Mouse (Mus musculus) urinary bladder, postnatal 25 days (tissue): ENCODE data around the gene Fam187b.

Experiments used
- DNase-seq: peaks from one replicate; pipeline ENCODE4 v3.0.0; 2022; ENCODE audit warnings: low spot score

Fam187b gene

DNA sequence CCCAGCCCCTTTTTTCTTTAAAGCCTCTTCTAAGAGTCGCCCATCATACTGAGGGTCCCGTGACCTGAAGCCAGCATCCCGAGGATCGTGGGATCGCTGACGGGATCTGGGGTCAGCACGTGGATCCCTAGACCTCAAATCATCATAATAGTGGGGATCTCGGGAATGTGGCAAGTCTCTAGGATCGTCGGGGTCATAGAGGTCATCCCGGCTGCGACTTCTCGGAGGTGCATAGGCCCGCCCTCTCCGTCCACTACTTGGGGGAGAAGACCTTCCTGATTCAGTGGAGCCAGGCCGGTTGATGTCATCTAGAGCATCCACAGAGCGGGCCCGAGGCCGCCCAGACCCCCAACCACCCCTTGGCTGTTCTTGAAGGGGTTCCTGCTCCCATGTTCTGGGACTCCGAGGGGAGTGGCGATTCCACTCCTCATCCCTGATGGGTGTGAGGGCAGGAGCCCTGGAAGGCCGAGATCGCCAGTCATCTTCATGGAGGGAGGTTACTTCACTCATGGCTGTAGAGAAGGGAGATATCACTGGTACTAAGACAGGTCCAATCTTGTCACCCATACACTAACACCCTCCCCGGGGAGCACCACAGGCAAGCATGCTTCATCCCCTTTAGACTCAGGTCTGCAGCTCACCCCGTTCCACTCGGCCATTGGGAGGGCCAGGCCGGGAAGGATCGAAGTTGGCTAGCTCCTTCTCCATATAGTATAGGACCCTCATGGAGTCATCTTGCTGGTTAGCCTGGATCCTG is 15.3 kb upstream of the Fam187b start:
- no peak for DNase-seq

DNA sequence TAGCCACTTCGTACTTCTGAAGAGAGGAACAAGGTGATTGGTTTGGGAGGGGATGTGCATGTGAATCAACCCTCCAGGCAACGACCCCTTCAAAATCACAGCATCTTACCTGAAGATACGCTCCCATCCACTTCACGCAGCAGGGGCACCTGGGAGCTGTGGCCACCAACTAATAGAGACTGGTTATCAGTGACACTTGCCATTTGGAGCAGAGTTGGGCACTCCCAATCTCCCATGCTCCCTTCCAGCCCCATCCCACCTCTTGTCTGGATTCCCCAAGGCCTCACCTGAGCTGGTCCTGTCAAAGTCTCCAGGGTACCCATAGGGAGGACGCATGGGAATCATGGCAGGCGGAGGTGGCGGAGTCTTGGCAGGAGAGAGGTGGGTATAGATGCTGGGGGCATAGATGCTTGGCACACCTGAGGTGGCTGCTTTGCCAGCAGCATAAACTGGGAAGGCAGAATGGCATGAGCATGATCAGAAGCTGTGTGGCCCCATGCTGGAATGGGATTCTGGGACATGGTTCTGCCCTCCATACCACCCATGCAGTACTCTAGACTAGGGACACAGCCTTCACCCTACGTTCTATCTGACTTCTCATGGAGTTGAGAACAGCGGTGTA is 14.6 kb upstream of the Fam187b start:
- DNase-seq = no peak

DNA sequence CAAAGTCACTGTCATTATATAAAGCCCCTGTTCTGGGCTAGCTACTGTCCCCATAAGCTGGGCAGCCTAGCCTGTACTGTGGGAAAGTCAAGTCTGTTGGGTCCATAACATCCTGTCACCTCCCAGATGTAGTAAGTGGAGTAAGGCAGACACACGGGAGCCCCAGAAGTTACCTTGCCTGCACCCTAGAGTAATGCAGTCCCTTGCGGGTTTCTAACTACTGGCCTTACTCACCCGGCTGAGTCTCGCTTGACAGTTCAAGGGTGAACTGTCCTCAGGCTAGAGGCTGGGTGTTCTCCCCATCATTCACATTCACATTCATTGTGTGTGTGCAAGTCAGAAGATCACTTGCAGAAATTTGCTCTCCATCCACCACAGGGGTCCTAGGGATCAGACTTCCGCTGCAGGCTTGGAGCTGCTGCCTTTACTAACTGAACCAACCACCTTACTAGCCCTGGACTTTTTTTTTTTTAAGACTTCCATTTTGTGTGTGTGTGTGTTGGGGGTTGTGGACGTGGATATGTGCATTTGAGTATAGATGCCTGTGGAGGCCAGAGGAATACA is 13.7 kb upstream of the Fam187b start:
- no peak for DNase-seq

DNA sequence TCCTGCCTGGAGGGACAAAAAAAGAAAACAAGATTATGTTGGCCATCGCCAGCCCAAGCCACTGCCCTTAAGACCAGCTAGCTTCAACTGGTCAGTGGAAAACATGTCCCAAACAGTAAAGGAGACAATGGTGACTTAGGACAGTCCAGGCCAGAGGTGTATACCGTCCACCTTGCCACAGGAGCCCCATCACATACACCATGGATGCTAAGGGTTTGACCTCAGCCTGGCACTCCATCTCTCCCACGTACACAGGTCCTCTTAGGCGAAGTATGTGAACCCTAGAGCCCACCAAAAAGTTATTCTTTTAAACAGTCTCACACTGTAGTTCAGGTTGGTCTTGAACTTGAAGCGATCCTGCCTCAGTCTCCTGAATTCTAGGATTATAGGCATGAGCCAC is 10.7 kb upstream of the Fam187b start:
- DNase-seq = no peak

DNA sequence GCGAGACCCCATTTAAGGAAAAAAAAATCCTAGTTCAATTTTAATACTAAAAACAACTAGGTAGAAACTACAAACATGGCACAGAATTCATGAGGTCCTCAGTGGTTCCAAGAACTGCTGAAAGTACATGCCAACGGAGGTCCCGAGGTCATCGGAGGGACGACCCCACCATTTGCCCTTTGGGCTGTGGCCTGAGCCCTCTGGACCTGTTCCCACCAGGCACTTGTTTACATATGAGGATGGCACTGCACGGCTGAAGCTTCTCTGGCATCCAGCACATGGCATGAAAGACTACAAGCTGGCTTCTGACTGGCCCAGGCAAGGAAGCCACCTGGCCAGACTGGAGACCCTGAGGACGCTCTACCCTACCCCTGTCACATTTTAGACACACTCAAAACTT is 9.2 kb upstream of the Fam187b start:
- no peak for DNase-seq

DNA sequence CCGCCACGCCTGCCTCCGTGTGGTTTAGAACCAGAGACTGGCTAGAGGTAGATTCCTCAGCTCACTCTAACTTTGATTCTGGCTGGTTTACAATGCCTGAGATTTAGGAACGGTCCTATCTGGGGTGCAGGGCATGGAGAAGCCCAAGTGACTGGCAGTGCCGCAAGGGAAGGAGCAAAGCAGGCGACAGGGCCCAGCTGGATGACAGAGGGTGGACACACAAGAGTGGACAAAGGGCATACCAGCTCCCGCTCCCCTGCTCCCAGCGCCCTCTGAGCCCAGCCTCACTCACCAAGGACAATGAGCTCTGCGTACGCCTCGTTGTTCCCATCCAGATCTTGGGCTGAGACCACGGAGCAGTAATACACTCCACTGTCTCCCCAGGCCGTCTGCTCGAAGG is 7.9 kb upstream of the Fam187b start:
- DNase-seq = no peak

DNA sequence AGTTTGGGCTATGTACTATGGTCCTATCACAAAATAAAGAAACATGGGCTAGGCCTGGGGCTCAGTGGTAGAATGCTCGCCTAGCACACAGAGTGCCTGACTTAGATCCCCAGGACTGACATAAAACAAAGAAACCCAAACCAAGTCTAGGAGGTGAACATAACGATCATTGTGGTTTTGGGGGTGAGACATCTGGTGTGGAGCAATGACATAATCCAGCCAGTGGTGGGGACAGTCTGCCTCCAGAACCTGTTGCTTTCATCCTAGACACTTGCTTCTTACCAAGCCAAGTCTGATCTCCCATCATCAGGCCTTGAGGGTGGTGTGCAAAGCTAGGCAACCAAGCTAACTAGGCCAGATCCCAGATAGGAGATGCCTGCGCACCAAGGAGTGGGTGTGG is 6.9 kb upstream of the Fam187b start:
- DNase-seq = no peak

DNA sequence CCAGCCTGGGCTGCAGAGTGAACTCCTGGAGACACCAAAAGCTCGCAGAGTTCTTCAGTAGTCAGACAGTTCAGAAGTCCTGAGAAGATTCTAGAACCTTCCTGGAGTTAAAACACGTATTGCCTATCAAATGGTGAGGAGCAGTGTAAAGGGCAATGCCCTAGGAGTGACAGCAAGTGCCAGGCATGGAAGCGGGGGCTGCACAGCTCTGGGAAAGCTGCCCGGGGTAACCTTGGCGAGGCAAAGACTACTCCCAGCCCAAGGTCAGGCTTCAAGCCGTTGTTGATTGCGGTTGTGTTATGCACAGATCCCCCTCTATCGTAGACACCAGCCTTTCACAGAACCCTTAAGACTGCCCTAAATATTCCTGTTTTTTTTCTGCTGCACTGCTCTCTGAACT is 5.0 kb upstream of the Fam187b start:
- DNase-seq = no peak

DNA sequence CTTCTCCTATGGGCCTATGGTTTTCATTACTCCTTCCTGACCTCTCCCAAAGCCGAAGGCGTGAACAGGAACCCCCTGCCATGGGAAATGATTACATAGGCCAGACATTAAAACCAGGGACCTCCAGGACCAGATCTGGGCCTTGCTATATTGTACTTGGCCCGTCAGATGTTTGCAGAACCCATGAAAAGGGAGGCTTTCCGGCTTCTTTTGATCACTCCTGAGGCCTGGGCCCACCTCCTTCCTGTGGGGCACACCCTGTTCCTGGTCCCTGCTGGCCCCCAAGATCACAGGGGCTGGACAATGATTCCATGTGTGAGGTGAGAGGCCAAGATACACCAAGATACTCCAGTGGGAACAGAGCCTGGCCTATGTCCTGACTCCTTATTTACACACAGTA is 4.4 kb upstream of the Fam187b start:
- DNase-seq = no peak

DNA sequence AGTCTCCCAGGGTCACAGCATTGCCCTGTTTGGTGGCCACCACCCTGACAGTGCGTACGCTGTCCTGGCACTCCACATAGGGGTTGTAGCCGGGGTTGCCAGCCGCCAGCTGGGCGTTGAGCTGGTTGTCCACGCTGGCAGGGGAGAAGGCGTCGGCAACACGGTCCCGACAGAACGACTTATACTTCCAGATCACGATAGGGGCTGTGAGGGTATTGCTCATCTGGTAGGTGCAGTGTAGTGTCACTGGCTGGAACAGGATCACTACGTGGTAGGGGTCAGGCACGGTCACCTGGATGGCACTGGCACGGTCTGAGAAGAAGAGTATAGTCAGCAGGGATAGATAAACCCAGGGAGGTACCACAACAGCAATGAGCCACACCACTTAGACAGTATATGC is 1.7 kb upstream of the Fam187b start:
- DNase-seq = no peak

DNA sequence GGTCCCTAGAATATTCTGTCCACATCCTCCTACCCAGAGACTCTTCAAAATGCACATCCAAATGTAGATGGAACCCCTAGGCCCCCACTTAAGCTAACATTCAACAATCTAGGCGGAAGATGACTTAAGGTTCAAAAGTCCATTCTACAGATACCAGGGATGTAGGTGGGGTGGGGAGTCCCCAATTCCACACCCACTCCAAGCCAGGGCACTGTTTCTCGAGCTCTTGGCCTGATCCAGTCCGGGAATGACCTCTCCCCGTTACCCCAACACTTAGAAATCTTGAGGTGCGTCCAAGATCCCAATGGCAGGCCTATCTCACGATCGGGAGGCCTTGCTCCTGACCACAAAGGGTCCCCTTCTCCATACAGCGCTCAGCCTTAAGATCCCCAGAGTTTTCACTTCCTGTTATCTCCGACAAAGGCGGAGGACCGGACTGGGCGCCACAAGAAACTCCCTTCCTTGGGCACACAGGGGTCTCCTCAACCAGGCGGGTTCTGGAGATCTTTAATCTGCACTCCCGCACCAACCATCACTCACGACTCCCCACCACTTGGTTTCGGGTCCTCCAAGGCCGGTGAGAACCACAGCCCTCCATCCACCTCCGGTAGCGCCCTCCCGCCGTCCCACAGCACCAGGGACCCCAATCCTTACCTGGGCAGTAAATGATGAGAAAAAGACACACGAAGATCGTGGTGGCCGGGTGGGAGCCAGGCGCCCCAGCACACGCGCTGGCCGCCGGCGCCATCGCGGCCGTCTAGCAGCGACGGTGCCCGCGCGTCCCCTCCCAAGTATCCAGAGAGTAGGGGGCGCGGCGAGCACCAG is 952 bp upstream of the Fam187b start:
- peak; percentile 13 for DNase-seq

DNA sequence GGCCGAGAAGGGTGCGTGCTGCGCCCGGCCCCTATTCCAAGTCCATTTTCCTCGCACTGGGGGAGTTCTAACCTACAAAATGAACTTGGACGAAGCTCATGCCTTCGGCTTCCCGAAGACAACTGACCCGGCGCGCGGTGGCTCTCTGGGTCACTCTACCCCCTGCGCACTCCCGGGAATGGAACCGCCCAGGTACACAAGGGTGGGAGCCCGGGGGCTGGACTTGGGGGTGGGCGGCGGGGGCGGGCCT is 414 bp upstream of the Fam187b start, which contains the start of gene Lsr:
Gene Lsr, minus strand, starts transcription at position 214 of the 250 bp plus-strand sequence.
- peak; percentile 65 for DNase-seq

DNA sequence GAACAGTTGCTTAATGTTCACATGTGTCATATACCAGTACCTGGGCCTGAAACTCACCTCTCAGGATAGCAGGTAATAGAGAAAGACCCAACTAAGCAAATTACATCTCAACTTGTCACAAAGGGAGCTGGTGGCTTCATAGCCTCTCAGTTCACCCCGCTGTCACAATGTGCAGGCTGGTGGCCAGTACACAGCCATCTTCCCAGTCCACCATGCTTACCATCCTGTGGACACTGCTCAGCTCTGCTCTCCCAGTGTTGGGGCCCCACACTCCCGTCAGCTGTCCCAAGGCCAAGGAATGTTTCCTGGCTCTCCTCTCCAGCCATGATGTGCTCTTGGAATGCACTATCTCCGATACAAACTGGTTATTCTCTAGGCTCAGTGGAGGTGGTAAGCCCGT is 8.1 kb downstream of the Fam187b start:
- DNase-seq = no peak

DNA sequence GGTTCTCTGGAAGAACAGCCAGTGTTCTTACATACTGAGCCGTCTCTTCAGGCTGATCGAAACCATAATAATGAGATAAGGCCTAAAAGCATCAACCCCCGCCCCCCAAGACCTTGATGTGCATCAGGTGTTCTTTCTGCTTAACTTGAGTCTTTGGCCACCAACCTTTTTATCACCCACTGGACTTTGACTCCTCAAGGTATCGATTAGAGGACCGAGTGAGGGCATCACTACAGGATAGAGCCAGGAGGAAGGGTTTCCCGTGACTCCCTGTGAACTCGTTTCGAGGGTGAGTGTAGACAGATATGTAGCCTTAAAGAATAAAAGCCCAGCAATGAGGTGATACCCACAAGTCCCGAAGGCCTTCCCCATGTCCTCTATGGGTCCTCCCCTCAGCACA is 11.8 kb downstream of the Fam187b start:
- DNase-seq = no peak

DNA sequence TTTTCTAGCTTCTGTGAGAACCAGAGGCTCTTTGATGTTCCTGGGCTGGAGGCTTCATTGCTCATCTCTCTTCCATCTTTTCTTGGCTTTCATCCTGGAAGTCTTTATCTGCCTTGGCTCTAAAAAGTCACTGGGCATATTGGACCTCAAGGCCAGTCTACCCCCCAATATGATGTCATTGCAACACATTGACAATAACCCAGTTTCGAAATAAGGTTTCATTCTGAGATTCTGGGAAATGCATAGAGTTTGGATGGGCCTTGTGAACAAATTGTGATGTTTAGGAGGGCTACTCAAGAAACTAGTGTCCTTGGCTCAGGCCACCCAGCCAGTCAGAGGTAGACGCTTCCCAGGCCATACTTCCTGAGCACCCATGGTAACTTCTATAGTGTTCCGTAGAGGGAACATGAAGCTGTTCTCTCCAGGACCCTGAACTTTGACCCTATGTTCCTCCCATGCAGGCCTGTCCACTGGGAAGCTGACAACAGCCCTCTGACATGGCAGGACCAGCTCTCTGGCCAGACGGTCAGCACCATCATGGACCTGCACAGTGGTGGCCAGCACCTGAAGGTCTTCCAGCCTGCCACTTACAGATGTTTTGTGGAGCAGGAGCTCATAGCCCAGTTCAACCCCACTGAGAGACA is 15.1 kb downstream of the Fam187b start:
- no peak for DNase-seq

DNA sequence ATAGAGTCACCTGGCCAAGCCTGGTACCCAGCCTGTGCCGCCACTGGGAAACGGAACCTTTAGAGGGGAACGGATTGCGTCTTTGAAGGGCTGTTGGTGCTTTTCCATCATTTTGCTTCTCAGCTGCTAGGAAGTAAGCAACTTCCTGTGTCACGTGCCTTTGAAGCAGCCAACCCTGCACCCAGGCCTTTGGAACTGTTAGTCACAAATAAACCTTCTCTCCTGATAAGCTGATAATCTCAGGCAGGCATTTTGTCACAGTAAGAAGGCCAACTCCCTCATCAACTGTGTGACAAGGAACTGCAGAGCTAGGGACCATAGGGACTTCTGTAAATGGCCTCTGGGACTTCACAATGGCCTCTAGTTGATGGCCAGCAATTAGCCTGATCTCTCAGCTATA is 18.6 kb downstream of the Fam187b start:
- DNase-seq = no peak

DNA sequence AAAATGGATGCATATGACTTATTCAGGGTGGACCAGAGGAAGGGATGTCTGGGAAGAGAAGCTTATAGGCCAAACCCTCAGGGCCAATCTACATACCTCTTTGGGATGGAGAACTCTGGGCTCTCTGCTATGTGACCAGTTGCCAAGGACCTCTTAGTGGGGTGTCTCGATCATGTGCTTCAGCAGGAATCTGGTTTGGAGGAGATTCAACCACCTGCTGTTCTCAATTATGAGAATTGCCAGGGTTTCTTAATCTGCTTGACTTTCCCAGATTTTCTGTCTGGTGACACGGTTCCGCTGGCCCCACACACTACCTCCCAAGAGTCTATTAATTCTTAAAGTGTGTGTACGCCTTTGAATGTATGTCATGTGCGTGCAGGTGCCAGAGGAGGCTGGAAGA is 20.4 kb downstream of the Fam187b start:
- DNase-seq = no peak

DNA sequence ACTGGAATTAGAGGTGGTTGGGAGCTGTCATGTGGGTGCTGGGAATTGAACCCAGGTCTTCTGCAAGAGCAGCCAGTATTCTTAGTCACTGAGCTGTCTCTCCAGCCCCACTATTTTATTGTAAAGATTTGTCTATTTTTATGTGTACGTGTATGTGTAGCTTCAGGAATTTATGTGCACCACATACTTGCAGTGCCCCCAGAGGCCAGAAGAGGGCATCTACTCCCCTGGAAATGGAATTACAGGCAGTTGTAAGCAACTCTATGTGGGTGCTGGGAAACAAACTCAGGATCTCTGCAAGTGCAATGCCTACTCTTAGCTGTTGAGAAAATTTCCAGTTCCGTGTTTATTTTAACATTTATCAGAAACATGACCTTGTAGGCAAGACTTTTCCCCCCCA is 22.9 kb downstream of the Fam187b start:
- no peak for DNase-seq

DNA sequence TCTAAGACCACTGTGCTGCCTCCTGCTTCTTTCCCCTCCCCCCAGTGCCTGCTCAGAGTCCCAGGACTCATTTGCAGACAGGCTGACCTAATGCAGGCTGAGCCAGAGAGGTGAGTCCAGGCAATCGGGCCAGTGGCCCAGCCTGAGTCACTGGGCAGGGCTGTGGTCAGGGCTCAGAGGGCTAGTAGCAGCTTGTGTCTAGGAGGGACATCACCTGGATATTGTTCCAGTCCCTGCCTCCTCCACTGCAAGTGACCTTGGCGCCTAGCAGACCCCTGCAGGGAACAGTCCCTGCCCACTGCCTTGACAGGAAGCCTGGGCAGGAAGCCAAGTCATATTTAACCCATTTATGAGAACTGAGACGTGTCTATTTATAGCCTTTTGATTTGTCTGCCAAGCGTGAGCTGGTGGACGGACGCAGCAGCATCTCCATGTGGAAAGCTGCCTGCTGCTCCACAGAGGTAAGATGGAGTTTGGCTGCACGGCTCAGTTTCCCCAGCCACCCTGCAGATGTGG is 27.0 kb downstream of the Fam187b start:
- peak; percentile 27 for DNase-seq

DNA sequence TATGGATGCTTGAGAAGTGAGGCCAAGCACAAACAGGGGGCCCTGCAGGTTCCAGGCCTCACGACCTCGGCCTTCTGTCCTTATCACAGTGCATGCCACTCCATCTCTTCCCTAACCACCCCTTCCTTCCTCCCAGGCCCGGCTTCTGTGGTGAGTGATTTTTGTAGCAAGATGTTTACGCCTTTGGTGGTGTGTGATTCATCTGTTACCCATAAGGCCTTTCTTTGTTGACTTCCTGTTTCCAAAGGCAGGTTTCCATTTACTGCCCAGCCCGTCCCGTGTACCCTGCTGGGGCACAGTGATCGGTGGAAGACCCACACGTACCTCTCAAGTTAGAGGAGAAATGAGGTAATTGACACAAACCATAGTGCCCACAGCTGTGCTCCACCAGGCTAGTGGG is 29.1 kb downstream of the Fam187b start:
- DNase-seq = no peak

DNA sequence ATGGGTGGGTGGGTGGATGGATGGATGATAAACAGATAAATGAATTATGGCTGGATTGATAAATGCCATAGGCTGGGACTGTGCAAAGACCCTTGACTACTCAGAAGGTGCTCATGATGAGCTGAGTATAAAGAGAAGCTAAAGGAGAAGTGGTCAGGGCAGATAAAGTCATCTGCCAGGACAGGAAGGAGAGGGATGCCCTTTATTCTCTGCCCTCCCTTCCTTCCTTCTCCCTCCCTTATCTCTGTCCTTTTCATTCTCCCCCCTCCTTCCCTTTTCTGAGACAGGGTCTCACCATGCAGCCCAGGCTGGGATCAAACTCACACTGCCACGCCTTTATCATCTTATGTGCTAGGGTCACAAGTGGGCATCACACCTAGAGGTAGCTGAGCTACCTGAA is 34.2 kb downstream of the Fam187b start:
- no peak for DNase-seq

DNA sequence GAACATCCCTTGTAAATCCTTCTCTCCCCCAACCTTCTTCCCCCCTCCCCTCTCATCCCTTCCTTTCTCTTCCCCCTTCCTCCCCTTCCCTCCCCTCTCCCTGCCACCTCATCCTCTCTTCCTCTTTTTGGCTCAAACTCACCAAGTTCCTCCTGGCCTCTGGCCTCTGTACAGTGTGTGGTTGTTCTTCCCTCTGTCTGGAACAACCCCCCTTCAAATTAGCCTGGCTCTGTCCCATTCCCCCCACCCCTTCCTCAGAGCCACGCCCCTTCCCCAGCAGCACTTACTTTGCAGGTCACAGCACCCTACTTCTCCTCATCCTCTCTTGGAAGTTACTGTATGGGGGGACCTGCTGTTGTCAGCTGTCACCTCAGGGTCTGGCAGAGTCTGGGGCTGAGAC is 34.6 kb downstream of the Fam187b start:
- no peak for DNase-seq
